Mouse (Mus musculus) activated CD4-positive, CD25-positive, alpha-beta regulatory T cell, adult 9 weeks (primary cell): ENCODE measurements around the gene St7. TPM values are rescaled to one million over a fixed set of nuclear protein-coding genes. Genes with fewer than 3 reads are reported as not detected.

ENCODE experiments used
- polyA plus RNA-seq: library from polyadenylated mRNA; unstranded; fragments of 100-300 nt; shearing (Covaris generic); gene quantifications from one replicate; pipeline ENCODE4 v1.2.1, GENCODE M21; 2017

Gene St7
- polyA plus RNA-seq = 2.2 TPM

DNA sequence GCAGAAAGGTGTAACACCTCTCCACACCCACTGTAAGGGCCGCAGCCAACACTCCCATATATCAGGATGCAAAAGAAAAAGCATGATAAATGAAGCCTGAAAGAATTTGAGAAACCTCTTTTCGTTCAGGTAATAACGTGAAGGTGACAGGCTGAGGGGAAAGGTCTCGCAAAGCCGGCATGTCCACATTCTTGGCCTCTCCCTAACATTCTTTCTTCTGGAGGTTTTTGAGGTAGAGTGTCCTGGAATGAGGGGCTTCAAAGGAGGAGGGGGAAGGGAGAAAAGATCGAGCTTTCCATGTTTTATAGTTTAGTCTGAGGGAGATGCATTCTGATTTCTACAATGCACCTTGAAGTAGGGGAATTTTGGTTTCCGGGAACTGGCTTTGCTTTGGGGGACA is at the start of gene St7:
TSS of gene St7 (plus strand) at position 287 of the 400 bp plus-strand sequence.

Other genes with a start within 250 kb of the St7 start
- gene Met, start 229.1 kb upstream of the St7 start, polyA plus RNA-seq = not detected
- 327 TPM for gene Capza2, start 56.7 kb upstream of the St7 start, polyA plus RNA-seq